Mouse (Mus musculus): ENCODE measurements around the gene Bphl. TPM values are rescaled to one million over a fixed set of nuclear protein-coding genes. Genes with fewer than 3 reads are reported as not detected.
A peak's percentile ranks its signal among the peaks of the same experiment; 100 is the strongest.

Bphl gene
- 42.4 and 44.8 TPM in 2 replicates for polyA plus RNA-seq (2014; fragmentation: Nextera tagmentation; extraction: Ambion mirVana)

DNA sequence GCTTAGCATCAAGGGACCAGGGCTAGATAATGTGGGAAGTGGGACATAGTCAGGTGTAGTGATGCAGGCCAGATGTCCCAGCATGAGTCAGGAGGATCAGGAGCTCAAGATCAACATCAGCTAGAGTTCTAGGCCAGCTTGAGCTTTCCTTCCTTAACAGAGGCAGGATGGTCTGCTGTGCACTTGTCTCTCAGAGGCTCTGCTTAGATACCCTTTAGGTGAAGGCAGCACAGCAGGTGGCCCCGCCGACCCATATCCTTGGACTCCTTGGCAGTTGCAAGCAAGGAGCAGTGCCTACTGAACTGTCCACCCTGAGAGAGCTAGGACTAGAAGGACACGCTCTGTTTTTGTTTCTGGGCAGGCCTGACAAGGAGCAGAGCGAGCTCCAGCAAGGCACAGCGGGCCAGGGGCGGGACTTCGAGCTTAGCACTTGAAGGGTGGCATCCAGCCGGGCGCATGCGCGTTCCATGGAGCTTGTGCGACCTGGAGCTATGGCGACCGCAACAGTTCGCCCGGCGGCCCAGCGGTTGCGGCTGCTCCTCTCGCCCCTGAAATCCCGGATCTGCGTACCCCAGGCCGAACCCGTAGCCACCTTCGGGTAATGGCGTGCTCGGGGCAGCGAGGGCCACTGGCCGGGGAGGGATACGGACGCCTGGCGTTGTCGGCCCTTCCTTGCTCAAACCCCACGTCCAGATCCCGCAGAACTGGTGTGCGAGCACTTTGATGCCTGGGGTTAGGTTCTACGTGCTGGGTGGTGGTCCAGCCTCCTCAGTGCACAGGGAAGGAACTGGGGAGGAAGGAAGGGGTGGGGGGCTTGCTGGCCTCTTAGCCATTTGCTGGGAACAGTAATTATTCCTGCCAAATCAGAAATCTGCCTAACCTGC, at the start of gene Bphl:
TSS of gene Bphl (plus strand) at position 426 of the 884 bp plus-strand sequence.
- peak within 1 kb of the TSS; percentile 83 for H3K4me3 ChIP-seq (ENCODE audit: low read depth, low read length)
- H3K9ac ChIP-seq (ENCODE audit: low read depth, low read length): peak within 1 kb of the TSS; percentile 96
- H3K27ac ChIP-seq (ENCODE audit: low read depth, low read length): peak within 1 kb of the TSS; percentile 87
- peaks cover 3% of the 10 kb centered on the region; the same call in 1 of the 2 replicates for H3K36me3 ChIP-seq (ENCODE audit: control insufficient read depth, insufficient read depth, low read length)
- peak within 1 kb of the TSS; percentile 81 for H3K4me2 ChIP-seq
- under 1% methylated on average over 37 of the region's 37 CpGs for WGBS (ENCODE audit: insufficient replicate concordance)
- no peaks in the 10 kb centered on the region for H3K27me3 ChIP-seq (ENCODE audit: control insufficient read depth, insufficient read depth, low read length)
- H3K9me3 ChIP-seq (replicated peaks; ENCODE audit: control insufficient read depth, low read length): 0 out of 2 replicates have a peak, but pooled peaks cover 2% of the 10 kb centered on the region
- peaks cover 15% of the 10 kb centered on the region for H3K4me1 ChIP-seq (ENCODE audit: control insufficient read depth, insufficient read depth, low read length)
- ATAC-seq (replicated peaks; ENCODE audit: insufficient number of reproducible peaks, low FRiP score, low TSS enrichment): peak; percentile 87

DNA sequence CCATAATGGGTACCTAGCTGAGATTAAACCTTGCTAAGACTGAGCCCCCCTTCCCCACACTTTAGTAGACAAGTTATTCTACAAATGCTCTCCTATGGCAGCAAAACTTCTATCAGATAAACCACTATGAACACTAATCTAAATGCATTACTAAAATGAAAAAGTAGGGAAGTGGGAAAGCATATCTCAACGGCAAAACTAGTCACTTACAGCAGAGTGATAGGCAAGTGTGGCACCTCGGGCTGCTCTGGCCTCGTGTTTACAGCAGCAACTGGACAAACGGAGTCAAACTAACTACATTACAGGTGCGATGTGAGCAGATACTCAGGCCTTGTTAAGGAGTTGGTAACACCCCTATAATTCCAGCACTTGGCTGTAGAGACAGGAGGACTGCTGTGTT, 47.8 kb upstream of the Bphl start:
- H3K9me3 ChIP-seq (replicated peaks; ENCODE audit: control insufficient read depth, low read length): no peaks in the 10 kb centered on the region
- no peaks in the 10 kb centered on the region for H3K4me1 ChIP-seq (ENCODE audit: control insufficient read depth, insufficient read depth, low read length)
- no peak for ATAC-seq (replicated peaks; ENCODE audit: insufficient number of reproducible peaks, low FRiP score, low TSS enrichment)
- no peak overlapping the region for H3K9ac ChIP-seq (ENCODE audit: low read depth, low read length)
- no peaks in the 10 kb centered on the region for H3K27me3 ChIP-seq (ENCODE audit: control insufficient read depth, insufficient read depth, low read length)
- H3K4me3 ChIP-seq (ENCODE audit: low read depth, low read length): no peak overlapping the region
- no peak overlapping the region for H3K27ac ChIP-seq (ENCODE audit: low read depth, low read length)
- H3K36me3 ChIP-seq (ENCODE audit: control insufficient read depth, insufficient read depth, low read length): no peaks in the 10 kb centered on the region
- no peak overlapping the region for H3K4me2 ChIP-seq
- 80% methylated on average over 5 of the region's 5 CpGs for WGBS (ENCODE audit: insufficient replicate concordance)

DNA sequence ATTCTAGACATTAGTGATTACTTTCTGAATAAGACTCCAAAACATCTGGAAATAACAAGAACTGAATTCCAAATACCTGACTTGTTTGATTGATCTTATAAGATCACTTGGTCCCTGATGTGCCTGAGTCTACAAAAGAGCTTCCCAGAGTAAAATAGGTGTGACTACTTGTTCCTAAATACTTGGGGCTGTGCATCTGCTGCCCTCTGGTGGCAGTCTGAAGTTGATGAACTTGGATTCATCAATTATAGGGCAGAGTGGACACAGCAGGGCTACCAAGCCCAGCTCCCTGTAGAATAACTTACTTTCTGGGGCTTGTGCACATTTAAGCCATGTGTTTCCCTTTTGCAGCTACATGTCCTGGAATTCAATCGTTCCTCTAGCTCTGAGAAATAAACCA, 42.2 kb upstream of the Bphl start:
- Histone ChIP-seq H3K27me3 (ENCODE audit: control insufficient read depth, insufficient read depth, low read length) (no peaks in the 10 kb centered on the region), H3K9me3 (replicated peaks; ENCODE audit: control insufficient read depth, low read length) (no peaks in the 10 kb centered on the region), H3K4me2 (no peak overlapping the region), H3K27ac (ENCODE audit: low read depth, low read length) (no peak overlapping the region), H3K4me3 (ENCODE audit: low read depth, low read length) (no peak overlapping the region), H3K36me3 (ENCODE audit: control insufficient read depth, insufficient read depth, low read length) (no peaks in the 10 kb centered on the region), H3K4me1 (ENCODE audit: control insufficient read depth, insufficient read depth, low read length) (no peaks in the 10 kb centered on the region), H3K9ac (ENCODE audit: low read depth, low read length) (no peak overlapping the region)
- WGBS (ENCODE audit: insufficient replicate concordance): 17% methylated on average over 1 of the region's 1 CpGs
- ATAC-seq (replicated peaks; ENCODE audit: insufficient number of reproducible peaks, low FRiP score, low TSS enrichment): no peak

DNA sequence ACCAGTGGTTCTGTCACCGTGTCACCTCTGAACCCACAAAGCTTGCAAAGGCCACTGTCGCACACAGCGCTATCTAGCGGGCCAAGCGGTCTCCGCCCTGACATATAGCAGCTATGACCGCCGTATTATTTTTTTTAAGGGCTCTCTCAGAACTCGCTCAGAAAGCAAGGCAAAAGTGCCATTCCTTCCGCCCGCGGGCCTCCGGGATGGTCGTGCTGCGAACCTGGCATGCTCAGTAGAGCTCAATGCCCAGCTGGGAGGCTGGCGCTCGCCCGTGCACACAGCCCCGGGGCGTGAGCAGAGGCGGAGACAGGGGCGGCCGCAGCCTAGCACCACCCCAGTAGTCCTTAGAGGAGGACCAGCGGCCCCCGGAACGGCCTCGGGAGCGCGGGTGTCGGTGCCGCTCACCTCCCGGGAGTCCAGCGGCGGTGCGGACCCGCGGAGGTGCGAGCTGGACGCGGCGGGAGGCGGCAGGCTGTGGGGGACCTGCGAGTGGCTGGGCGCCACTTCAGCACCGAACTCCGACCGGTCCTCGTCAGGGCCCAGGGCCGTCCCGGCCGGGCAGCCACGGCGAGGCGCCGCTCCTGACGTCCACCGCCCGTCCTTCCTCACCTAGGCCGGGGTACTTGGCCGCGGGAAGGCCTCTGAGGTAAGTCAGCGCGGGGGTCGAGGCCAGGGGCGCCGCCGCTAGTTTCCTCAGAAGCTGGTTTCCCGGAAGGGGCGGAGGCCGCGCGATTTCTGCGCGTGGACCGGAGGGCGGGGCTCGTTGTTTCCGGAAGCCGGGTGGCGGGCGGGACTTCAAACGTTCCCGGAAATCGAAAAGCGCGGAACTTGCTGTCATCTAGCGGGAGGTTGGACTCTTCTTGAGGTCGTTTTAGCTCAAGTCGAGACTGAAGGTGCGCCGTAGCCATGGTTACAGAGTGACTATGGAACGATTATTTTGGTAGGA, 35.1 kb upstream of the Bphl start, which contains the start of the genes Ripk1 and Serpinb6a:
TSS of gene Ripk1 (plus strand) at position 306 of the 949 bp plus-strand sequence.
TSS of gene Serpinb6a (minus strand) at position 737 of the 949 bp plus-strand sequence.
- Histone ChIP-seq H3K9me3 (replicated peaks; ENCODE audit: control insufficient read depth, low read length) (no peaks in the 10 kb centered on the region), H3K36me3 (ENCODE audit: control insufficient read depth, insufficient read depth, low read length) (no peaks in the 10 kb centered on the region), H3K4me1 (ENCODE audit: control insufficient read depth, insufficient read depth, low read length) (peaks cover 6% of the 10 kb centered on the region), H3K4me3 (ENCODE audit: low read depth, low read length) (peak within 1 kb of the TSS; percentile 92), H3K27ac (ENCODE audit: low read depth, low read length) (peak within 1 kb of the TSS; percentile 88), H3K27me3 (ENCODE audit: control insufficient read depth, insufficient read depth, low read length) (no peaks in the 10 kb centered on the region), H3K9ac (ENCODE audit: low read depth, low read length) (peak within 1 kb of the TSS; percentile 91), H3K4me2 (peak within 1 kb of the TSS; percentile 66)
- ATAC-seq (replicated peaks; ENCODE audit: insufficient number of reproducible peaks, low FRiP score, low TSS enrichment): peak; percentile 98
- under 1% methylated on average over 78 of the region's 92 CpGs for WGBS (ENCODE audit: insufficient replicate concordance)

DNA sequence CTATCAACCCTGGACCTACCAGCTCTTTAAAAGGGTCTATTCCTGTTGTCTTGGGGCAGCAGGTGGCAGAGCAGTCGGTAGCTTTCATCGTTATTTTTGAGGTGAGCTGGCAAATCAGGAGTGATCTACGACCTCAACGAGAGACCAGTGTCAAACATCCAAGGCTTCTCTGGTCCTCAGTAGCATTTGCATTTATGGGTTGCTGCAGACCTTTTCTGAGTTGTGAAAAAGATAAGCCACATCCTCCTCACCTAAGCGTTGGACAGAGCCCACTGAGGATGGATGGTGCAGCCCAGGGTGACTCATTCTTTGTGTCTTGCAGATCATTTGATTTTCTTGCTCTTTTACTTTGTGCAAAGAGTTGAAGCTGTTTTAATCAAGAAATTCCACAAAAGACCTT, 34.3 kb upstream of the Bphl start:
- Histone ChIP-seq H3K4me1 (ENCODE audit: control insufficient read depth, insufficient read depth, low read length) (peaks cover 6% of the 10 kb centered on the region), H3K27ac (ENCODE audit: low read depth, low read length) (no peak overlapping the region), H3K4me3 (ENCODE audit: low read depth, low read length) (peak overlapping the region; percentile 92), H3K4me2 (peak overlapping the region; percentile 66), H3K27me3 (ENCODE audit: control insufficient read depth, insufficient read depth, low read length) (no peaks in the 10 kb centered on the region), H3K9ac (ENCODE audit: low read depth, low read length) (peak overlapping the region; percentile 91; the same call in 1 of the 2 replicates), H3K9me3 (replicated peaks; ENCODE audit: control insufficient read depth, low read length) (no peaks in the 10 kb centered on the region), H3K36me3 (ENCODE audit: control insufficient read depth, insufficient read depth, low read length) (no peaks in the 10 kb centered on the region)
- 8% methylated on average over 5 of the region's 5 CpGs for WGBS (ENCODE audit: insufficient replicate concordance)
- no peak for ATAC-seq (replicated peaks; ENCODE audit: insufficient number of reproducible peaks, low FRiP score, low TSS enrichment)

DNA sequence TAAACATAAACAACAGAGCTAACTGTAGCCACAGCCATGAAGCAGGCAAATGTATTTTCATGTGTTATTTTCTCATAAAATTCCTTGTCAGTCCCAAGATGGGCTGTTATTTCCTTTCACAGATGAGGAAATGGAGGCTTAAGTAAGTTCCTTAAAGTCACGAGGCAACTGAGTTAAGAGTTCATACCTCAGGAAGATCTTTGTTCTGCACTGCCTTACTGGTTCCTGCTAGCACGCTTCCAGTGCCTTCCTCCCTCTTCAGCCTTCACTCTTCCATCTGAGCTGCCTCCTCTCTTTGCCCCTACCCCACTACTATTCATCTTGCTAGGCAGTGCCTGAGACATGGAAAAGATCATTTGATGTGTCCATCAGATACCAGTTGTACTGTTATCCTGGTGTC, 30.2 kb upstream of the Bphl start:
- peaks cover 3% of the 10 kb centered on the region for H3K4me1 ChIP-seq (ENCODE audit: control insufficient read depth, insufficient read depth, low read length)
- no peak overlapping the region for H3K4me3 ChIP-seq (ENCODE audit: low read depth, low read length)
- H3K9me3 ChIP-seq (replicated peaks; ENCODE audit: control insufficient read depth, low read length): no peaks in the 10 kb centered on the region
- H3K9ac ChIP-seq (ENCODE audit: low read depth, low read length): no peak overlapping the region
- peaks cover 5% of the 10 kb centered on the region; the same call in 1 of the 2 replicates for H3K36me3 ChIP-seq (ENCODE audit: control insufficient read depth, insufficient read depth, low read length)
- ATAC-seq (replicated peaks; ENCODE audit: insufficient number of reproducible peaks, low FRiP score, low TSS enrichment): no peak
- H3K27me3 ChIP-seq (ENCODE audit: control insufficient read depth, insufficient read depth, low read length): no peaks in the 10 kb centered on the region
- WGBS (ENCODE audit: insufficient replicate concordance): 67% methylated on average over 2 of the region's 2 CpGs
- H3K27ac ChIP-seq (ENCODE audit: low read depth, low read length): no peak overlapping the region
- H3K4me2 ChIP-seq: no peak overlapping the region

DNA sequence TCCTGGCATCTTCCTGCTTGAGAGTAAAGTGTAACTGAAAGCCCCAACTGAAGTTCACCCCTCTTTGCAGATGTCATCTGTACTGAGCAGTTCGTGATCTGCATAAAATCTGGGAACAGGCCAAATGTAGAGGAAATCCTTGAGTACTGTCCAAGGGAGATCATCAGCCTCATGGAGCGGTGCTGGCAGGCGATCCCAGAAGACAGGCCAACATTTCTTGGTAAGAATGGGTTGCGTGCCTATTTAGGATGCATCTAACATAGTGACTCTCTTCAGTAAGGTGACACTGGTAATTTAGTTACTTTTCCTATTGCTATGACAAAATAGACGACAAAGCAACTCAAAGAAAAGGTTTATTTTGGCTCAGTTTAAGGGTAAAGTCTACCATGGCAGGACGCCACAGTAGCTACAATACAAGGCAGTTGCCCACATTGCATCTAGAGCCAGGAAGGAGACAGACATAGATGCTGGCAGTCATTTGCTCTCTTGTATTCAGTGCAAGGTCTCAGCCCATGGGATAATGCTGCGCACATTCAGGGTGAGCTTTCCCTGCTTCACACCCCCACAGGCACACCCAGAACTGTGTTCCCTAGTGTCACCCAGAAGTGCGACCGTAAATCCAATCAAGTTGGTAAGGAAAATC, 20.3 kb upstream of the Bphl start:
- no peak for ATAC-seq (replicated peaks; ENCODE audit: insufficient number of reproducible peaks, low FRiP score, low TSS enrichment)
- H3K27ac ChIP-seq (ENCODE audit: low read depth, low read length): no peak overlapping the region
- H3K9ac ChIP-seq (ENCODE audit: low read depth, low read length): no peak overlapping the region
- WGBS (ENCODE audit: insufficient replicate concordance): 94% methylated on average over 9 of the region's 9 CpGs
- H3K4me3 ChIP-seq (ENCODE audit: low read depth, low read length): no peak overlapping the region
- H3K4me2 ChIP-seq: no peak overlapping the region
- H3K27me3 ChIP-seq (ENCODE audit: control insufficient read depth, insufficient read depth, low read length): no peaks in the 10 kb centered on the region
- no peaks in the 10 kb centered on the region for H3K4me1 ChIP-seq (ENCODE audit: control insufficient read depth, insufficient read depth, low read length)
- H3K9me3 ChIP-seq (replicated peaks; ENCODE audit: control insufficient read depth, low read length): no peaks in the 10 kb centered on the region
- H3K36me3 ChIP-seq (ENCODE audit: control insufficient read depth, insufficient read depth, low read length): peaks cover 18% of the 10 kb centered on the region

DNA sequence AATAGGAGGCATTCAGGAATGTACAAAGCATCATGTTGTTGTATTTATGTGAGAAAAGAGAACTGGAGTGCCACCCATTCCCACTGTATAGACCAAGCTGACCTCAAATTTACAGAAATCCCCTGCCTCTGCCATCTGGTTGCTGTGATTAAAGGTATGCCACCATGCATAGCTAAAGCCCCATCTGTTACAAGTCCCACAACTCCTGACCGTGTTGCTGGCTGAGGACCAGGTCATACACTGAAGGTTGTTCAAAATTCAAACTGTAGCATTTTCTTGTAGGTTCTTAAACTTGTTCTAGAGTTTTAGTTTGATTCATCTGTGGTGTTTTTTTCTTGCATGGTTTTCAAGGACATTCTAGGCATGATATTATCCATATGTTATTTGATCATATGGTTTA, 18.9 kb upstream of the Bphl start:
- Histone ChIP-seq H3K9me3 (replicated peaks; ENCODE audit: control insufficient read depth, low read length) (no peaks in the 10 kb centered on the region), H3K9ac (ENCODE audit: low read depth, low read length) (no peak overlapping the region), H3K4me3 (ENCODE audit: low read depth, low read length) (no peak overlapping the region), H3K27ac (ENCODE audit: low read depth, low read length) (no peak overlapping the region), H3K27me3 (ENCODE audit: control insufficient read depth, insufficient read depth, low read length) (no peaks in the 10 kb centered on the region), H3K4me1 (ENCODE audit: control insufficient read depth, insufficient read depth, low read length) (no peaks in the 10 kb centered on the region), H3K4me2 (no peak overlapping the region), H3K36me3 (ENCODE audit: control insufficient read depth, insufficient read depth, low read length) (peaks cover 17% of the 10 kb centered on the region)
- WGBS (ENCODE audit: insufficient replicate concordance): 96% methylated on average over 1 of the region's 1 CpGs
- no peak for ATAC-seq (replicated peaks; ENCODE audit: insufficient number of reproducible peaks, low FRiP score, low TSS enrichment)
